Mouse (Mus musculus): ENCODE measurements at regions not wholly inside any gene's neighbourhood (a gene's known extent, or its start where the extent isn't known, plus 50 kb on each side); places are given as distances from the start of the nearest gene placed in this dataset.

- no peaks in the 10 kb centered on the region for H3K9me3 ChIP-seq
- H3K4me1 ChIP-seq: peaks cover 17% of the 10 kb centered on the region
- no peak; the same call in 1 of the 2 replicates for ATAC-seq (ENCODE audit: borderline replicate concordance, extremely low read depth, low FRiP score, low TSS enrichment)
- no peak overlapping the region for H3K4me2 ChIP-seq
- 70% methylated on average over 13 of the region's 13 CpGs for WGBS
- H3K9ac ChIP-seq: no peak overlapping the region
- H3K36me3 ChIP-seq: no peaks in the 10 kb centered on the region
- H3K4me3 ChIP-seq: no peak overlapping the region
- H3K27ac ChIP-seq: no peak overlapping the region
- no peaks in the 10 kb centered on the region for H3K27me3 ChIP-seq
Observed at GRCm38 (mm10) chr6:91619735-91620732, 63.8 kb upstream of the Slc6a6 start.

GRCm38 (mm10) chr6:91621437-91621836 is 62.4 kb upstream of the Slc6a6 start:
- H3K27me3 ChIP-seq: no peaks in the 10 kb centered on the region
- ATAC-seq (ENCODE audit: borderline replicate concordance, extremely low read depth, low FRiP score, low TSS enrichment): no peak
- H3K4me3 ChIP-seq: no peak overlapping the region
- H3K4me2 ChIP-seq: no peak overlapping the region
- H3K9me3 ChIP-seq: no peaks in the 10 kb centered on the region
- no peak overlapping the region for H3K27ac ChIP-seq
- no peak overlapping the region for H3K9ac ChIP-seq
- peaks cover 13% of the 10 kb centered on the region for H3K4me1 ChIP-seq
- 78% methylated on average over 3 of the region's 3 CpGs for WGBS
- H3K36me3 ChIP-seq: no peaks in the 10 kb centered on the region

DNA sequence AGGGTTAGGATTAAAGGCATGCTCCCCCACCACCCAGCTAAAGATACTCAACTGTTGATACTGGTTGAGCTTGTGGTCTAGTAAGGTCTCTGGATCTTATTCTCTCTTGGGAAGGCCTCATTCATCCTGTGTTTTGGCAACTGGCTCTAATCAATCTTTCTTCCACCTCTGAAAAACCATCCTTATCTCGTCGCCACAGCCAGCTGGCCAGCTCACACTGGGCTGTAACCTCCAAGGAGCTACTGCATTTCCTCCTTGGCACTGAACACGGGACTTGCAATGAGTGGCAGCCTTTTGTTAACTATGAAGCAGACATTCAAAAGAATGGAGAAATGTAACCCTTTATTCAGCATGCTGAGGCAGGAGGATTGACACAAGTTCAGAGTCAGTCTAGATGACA is 61.4 kb upstream of the Slc6a6 start:
- ATAC-seq (ENCODE audit: borderline replicate concordance, extremely low read depth, low FRiP score, low TSS enrichment): no peak
- Histone ChIP-seq H3K27me3 (no peaks in the 10 kb centered on the region), H3K9ac (no peak overlapping the region), H3K4me2 (no peak overlapping the region), H3K27ac (no peak overlapping the region), H3K9me3 (no peaks in the 10 kb centered on the region), H3K4me1 (peaks cover 4% of the 10 kb centered on the region), H3K36me3 (no peaks in the 10 kb centered on the region), H3K4me3 (no peak overlapping the region)
- WGBS: 36% methylated on average over 3 of the region's 3 CpGs

- H3K4me3 ChIP-seq: no peak overlapping the region
- H3K4me1 ChIP-seq: no peaks in the 10 kb centered on the region
- H3K4me2 ChIP-seq: no peak overlapping the region
- 86% methylated on average over 4 of the region's 4 CpGs for WGBS
- H3K27ac ChIP-seq: no peak overlapping the region
- no peaks in the 10 kb centered on the region for H3K27me3 ChIP-seq
- no peaks in the 10 kb centered on the region for H3K9me3 ChIP-seq
- H3K9ac ChIP-seq: no peak overlapping the region
- no peaks in the 10 kb centered on the region for H3K36me3 ChIP-seq
- ATAC-seq (ENCODE audit: borderline replicate concordance, extremely low read depth, low FRiP score, low TSS enrichment): no peak
Observed at GRCm38 (mm10) chr6:91623646-91624045, 60.2 kb upstream of the Slc6a6 start.

GRCm38 (mm10) chr6:91629230-91629629 is 54.6 kb upstream of the Slc6a6 start:
- WGBS: 85% methylated on average over 4 of the region's 4 CpGs
- no peak overlapping the region for H3K4me3 ChIP-seq
- no peak overlapping the region for H3K4me2 ChIP-seq
- ATAC-seq (ENCODE audit: borderline replicate concordance, extremely low read depth, low FRiP score, low TSS enrichment): no peak
- H3K27me3 ChIP-seq: no peaks in the 10 kb centered on the region
- no peaks in the 10 kb centered on the region for H3K9me3 ChIP-seq
- no peaks in the 10 kb centered on the region for H3K4me1 ChIP-seq
- no peaks in the 10 kb centered on the region for H3K36me3 ChIP-seq
- no peak overlapping the region for H3K27ac ChIP-seq
- no peak overlapping the region for H3K9ac ChIP-seq

GRCm38 (mm10) chr6:91631261-91631660 is 52.6 kb upstream of the Slc6a6 start:
- H3K4me1 ChIP-seq: no peaks in the 10 kb centered on the region
- no peak overlapping the region for H3K27ac ChIP-seq
- WGBS: 85% methylated on average over 6 of the region's 6 CpGs
- no peaks in the 10 kb centered on the region for H3K36me3 ChIP-seq
- no peaks in the 10 kb centered on the region for H3K27me3 ChIP-seq
- H3K4me3 ChIP-seq: no peak overlapping the region
- no peak for ATAC-seq (ENCODE audit: borderline replicate concordance, extremely low read depth, low FRiP score, low TSS enrichment)
- H3K9ac ChIP-seq: no peak overlapping the region
- H3K9me3 ChIP-seq: no peaks in the 10 kb centered on the region
- H3K4me2 ChIP-seq: no peak overlapping the region

Measured in lung, embryonic 15.5 days (tissue).